In the genomic region with DNA sequence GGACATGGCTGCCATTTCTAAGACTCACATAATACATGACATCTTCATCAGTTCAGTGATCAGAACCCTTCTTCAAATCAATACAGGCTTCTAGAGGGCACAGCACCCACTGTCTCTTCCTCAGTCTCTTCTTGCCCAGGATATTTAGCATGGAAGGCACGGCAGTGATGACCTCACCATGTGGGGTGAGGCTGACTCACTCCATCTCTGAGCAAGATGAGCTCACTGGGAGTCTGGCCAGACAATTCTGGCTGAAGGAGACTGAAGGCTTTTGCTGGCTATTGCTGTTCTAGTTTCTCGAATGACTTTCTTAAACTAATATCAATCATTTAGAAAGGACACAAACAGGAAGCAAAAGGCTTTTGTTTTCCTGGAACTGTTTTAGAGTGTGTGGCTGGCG, we compare ENCODE assay signal across 8 mouse cellular contexts.
A peak's percentile ranks its signal among the peaks of the same experiment; 100 is the strongest.
DNase-seq lines count a peak whose midpoint lies in the region; ATAC-seq and TF ChIP-seq lines count a peak whose summit lies in the region.
"Had no signal": no experiment of that assay in that cellular context is flagged by ENCODE, and none has a peak within 500 bp of the region (broad histone marks: within the 10 kb centered on the region; RNA-seq: fewer than 3 reads in every experiment).

No protein-coding gene starts in this region.

- no peak overlapping the region for H3K4me2 ChIP-seq in hindbrain, embryonic 13.5 days
- H3K4me2 ChIP-seq in neural tube, embryonic 15.5 days, result no peak overlapping the region

- H3K27ac ChIP-seq in gastrocnemius, adult 2 months, result no peak overlapping the region
- no peak overlapping the region for H3K27ac ChIP-seq in hindbrain, embryonic 13.5 days
- no peak overlapping the region for H3K27ac ChIP-seq in neural tube, embryonic 15.5 days (replicated peaks)
- H3K27ac ChIP-seq: limb, embryonic 10.5 days had no signal

- no peak for TF ChIP-seq CTCF in gastrocnemius, adult 2 months (IDR thresholded peaks at IDR 0.05)

- no peaks in the 10 kb centered on the region for H3K36me3 ChIP-seq in hindbrain, embryonic 13.5 days
- no peaks in the 10 kb centered on the region for H3K36me3 ChIP-seq in neural tube, embryonic 15.5 days
- H3K36me3 ChIP-seq: limb, embryonic 10.5 days had no signal

- H3K27me3 ChIP-seq in hindbrain, embryonic 13.5 days, result no peaks in the 10 kb centered on the region
- no peaks in the 10 kb centered on the region for H3K27me3 ChIP-seq in neural tube, embryonic 15.5 days (replicated peaks)

- peak; percentile 27 for DNase-seq in right cerebral cortex, postnatal 14 days
- no peak for DNase-seq in right cerebral cortex, postnatal 25 days
- DNase-seq in adrenal gland, postnatal 25 days, result peak; percentile 72
- DNase-seq in gastrocnemius, adult 2 months, result peak; percentile 74
- DNase-seq in telencephalon, adult 2 months (ENCODE audit: low read depth, low spot score), result peak; percentile 51

- no peaks in the 10 kb centered on the region for H3K9me3 ChIP-seq in hindbrain, embryonic 13.5 days
- no peaks in the 10 kb centered on the region for H3K9me3 ChIP-seq in neural tube, embryonic 15.5 days (replicated peaks)
- H3K9me3 ChIP-seq: limb, embryonic 10.5 days had no signal

- no peak for ATAC-seq in hindbrain, embryonic 13.5 days (ENCODE audit: low FRiP score)
- no peak for ATAC-seq in neural tube, embryonic 15.5 days (ENCODE audit: low FRiP score)

- intact Hi-C loops in gastrocnemius, adult 2 months (cut with DNase I), result no loop called here

- H3K9ac ChIP-seq in hindbrain, embryonic 13.5 days, result no peak overlapping the region
- no peak overlapping the region for H3K9ac ChIP-seq in neural tube, embryonic 15.5 days (replicated peaks)

- peaks cover 10% of the 10 kb centered on the region for H3K4me1 ChIP-seq in hindbrain, embryonic 13.5 days (replicated peaks)
- H3K4me1 ChIP-seq in neural tube, embryonic 15.5 days, result peaks cover 13% of the 10 kb centered on the region
- H3K4me1 ChIP-seq: limb, embryonic 10.5 days had no signal

- no peak overlapping the region for H3K4me3 ChIP-seq in gastrocnemius, adult 2 months
- H3K4me3 ChIP-seq in hindbrain, embryonic 13.5 days, result no peak overlapping the region
- no peak overlapping the region for H3K4me3 ChIP-seq in neural tube, embryonic 15.5 days (replicated peaks)
- H3K4me3 ChIP-seq: limb, embryonic 10.5 days had no signal

- WGBS in hindbrain, embryonic 13.5 days, result 69% methylated on average over 3 of the region's 3 CpGs
- 61% methylated on average over 3 of the region's 3 CpGs for WGBS in neural tube, embryonic 15.5 days
